Mouse (Mus musculus): ENCODE measurements at regions not wholly inside any gene's neighbourhood (a gene's known extent, or its start where the extent isn't known, plus 50 kb on each side); places are given as distances from the start of the nearest gene placed in this dataset.

DNA sequence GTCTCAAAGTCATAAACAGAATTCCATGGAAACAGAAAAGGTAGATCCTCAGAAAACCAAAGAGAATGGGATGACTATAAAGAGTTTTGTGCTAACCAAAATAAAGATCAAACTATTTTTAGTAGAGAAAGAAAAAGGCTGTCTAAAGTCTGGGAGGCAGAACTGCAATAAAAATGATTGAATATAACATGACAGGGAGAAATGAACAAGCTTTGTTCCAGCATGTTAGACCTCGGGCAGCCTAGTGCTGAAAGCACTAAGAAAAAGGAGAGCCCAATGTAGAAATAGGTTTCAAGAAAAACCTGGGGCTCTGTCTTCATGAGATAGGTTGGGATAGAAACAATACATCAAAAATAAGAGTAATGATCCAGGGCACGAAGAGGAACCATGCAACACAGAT is 135.4 kb upstream of the Pcdh7 start:
- no peak for DNase-seq

DNA sequence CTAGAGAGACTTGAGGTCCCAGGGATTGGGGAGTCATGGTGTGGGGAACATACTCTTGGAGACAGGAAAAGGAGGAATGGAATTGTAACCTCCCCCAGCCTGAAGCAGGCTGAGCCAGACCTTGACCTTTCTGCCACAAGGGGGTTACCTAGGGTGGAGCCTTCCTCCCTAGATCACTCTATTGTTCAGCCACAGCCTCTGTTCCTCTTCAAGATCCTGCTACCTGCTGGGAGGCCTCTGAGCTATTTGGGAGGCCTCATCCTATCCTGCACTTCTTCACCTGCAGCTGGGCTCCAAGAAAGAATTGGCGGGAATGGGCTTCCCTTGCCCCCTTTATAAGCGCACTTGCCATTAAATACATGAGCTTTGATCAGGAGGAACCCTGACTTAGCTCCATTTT is 130.8 kb upstream of the Pcdh7 start:
- DNase-seq = no peak

DNA sequence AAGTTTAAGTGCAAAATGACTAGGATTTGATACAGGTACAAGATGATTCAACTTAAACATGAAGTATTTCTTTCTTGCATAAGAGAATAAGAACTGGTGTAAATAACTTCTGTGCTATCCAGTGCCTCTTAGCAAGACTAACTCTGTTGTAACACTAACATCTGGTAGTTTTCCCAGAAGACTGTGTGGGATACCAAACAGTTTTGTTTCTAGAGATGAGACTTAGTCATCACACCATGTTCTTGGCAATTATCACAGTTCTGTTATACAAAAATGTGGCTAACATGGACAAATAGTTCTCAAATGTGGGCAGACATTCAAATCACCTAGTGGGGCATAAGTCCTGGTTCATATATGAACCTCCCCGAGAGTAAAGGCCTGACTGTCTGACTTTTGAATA is 121.8 kb upstream of the Pcdh7 start:
- no peak for DNase-seq

DNA sequence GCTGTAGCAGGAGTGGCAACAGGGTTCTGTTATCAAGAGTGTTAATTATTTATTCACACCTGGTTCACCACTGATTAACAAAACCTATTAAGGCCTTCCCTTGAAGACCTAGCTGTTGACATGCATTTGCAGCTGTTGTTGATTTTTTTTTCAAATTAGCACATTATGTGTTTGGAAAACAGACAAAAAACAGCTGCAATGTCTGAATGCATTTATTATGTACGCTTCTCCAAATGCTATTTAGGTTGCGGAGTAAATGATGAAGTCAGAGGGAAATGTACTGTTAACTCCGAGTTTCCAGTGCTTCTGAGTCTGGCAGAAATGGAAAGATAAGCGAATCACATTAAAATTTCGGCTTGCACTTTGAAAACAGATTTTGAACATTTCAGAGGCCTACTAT is 120.7 kb upstream of the Pcdh7 start:
- DNase-seq = no peak

DNA sequence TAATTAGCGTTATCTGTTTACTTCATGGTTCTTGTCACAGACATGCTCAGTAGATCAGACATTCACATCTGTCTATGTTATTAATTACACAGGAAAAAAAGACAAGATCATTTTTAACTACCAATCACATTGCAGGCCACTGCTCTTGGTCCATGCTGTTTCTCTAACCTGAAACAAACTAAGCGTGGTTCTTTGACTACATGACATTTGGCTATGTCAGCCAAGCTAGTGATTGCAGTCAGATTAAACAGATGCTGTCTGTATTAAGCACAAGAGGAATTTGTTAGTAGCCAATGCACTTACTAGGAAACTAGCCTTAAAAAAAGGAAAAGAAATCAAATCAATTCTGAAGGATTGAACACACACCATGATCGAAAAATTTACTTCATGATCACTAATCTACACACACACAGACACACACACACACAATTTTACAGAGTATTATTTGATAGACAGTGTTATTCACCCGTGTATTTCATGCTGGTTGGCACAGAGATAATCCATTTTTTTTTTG is 119.5 kb upstream of the Pcdh7 start:
- DNase-seq = peak; percentile 44 to 61
